Mouse (Mus musculus) kidney, adult 9 months (tissue): ENCODE results near the gene Ecm1.
"Not testable (repeated sequence)": the region's sequence is repeated elsewhere in the genome, so short reads cannot be mapped to it uniquely, and the experiment has no call there.

ENCODE experiments used
- DNase-seq: peaks from one replicate; pipeline ENCODE4 v3.0.0; 2022

Ecm1 gene

GRCm38 (mm10) chr3:95726696-95727358 is 12.5 kb downstream of the Ecm1 start:
- DNase-seq, result no peak

GRCm38 (mm10) chr3:95725863-95726262 is 13.5 kb downstream of the Ecm1 start:
- DNase-seq, result no peak

GRCm38 (mm10) chr3:95722386-95722785 is 17.0 kb downstream of the Ecm1 start:
- DNase-seq, result no peak

- no peak for DNase-seq
Observed at GRCm38 (mm10) chr3:95718153-95718552, 21.2 kb downstream of the Ecm1 start.

GRCm38 (mm10) chr3:95716075-95716474 is 23.3 kb downstream of the Ecm1 start:
- no peak for DNase-seq

GRCm38 (mm10) chr3:95709967-95710366 is 29.4 kb downstream of the Ecm1 start:
- DNase-seq, result no peak

- DNase-seq, result no peak
Observed at GRCm38 (mm10) chr3:95709044-95709443, 30.3 kb downstream of the Ecm1 start.

GRCm38 (mm10) chr3:95707497-95707896 is 31.9 kb downstream of the Ecm1 start:
- DNase-seq, result no peak

GRCm38 (mm10) chr3:95706273-95706672 is 33.1 kb downstream of the Ecm1 start:
- DNase-seq, result no peak

GRCm38 (mm10) chr3:95704612-95705011 is 34.8 kb downstream of the Ecm1 start:
- DNase-seq, result no peak

- no peak for DNase-seq
Observed at GRCm38 (mm10) chr3:95703276-95703675, 36.1 kb downstream of the Ecm1 start.

GRCm38 (mm10) chr3:95701877-95702540 is 37.4 kb downstream of the Ecm1 start:
- peak; percentile 79 for DNase-seq

- no peak for DNase-seq
Observed at GRCm38 (mm10) chr3:95701085-95701484, 38.3 kb downstream of the Ecm1 start.

GRCm38 (mm10) chr3:95700233-95700681 is 39.1 kb downstream of the Ecm1 start:
- no peak for DNase-seq

GRCm38 (mm10) chr3:95698286-95698685 is 41.1 kb downstream of the Ecm1 start:
- no peak for DNase-seq

- DNase-seq, result peak; percentile 47
Observed at GRCm38 (mm10) chr3:95696360-95696759, 43.0 kb downstream of the Ecm1 start.

GRCm38 (mm10) chr3:95695796-95696195 is 43.6 kb downstream of the Ecm1 start:
- DNase-seq, result no peak

GRCm38 (mm10) chr3:95694808-95695703 is 44.3 kb downstream of the Ecm1 start:
- no peak for DNase-seq

- peak; percentile 58 for DNase-seq
Observed at GRCm38 (mm10) chr3:95693821-95694807, 45.3 kb downstream of the Ecm1 start.

GRCm38 (mm10) chr3:95692677-95693076 is 46.7 kb downstream of the Ecm1 start:
- no peak for DNase-seq

- not testable (repeated sequence) for DNase-seq
Observed at GRCm38 (mm10) chr3:95690552-95690951, 48.8 kb downstream of the Ecm1 start.

- no peak for DNase-seq
Observed at GRCm38 (mm10) chr3:95689940-95690339, 49.4 kb downstream of the Ecm1 start.
